Mouse (Mus musculus) megakaryocyte, embryonic 14.5 days (primary cell): Measurements from ENCODE around the gene Il12rb1. TPM values are rescaled to one million over a fixed set of nuclear protein-coding genes. Genes with fewer than 3 reads are reported as not detected.
A peak's percentile ranks its signal among the peaks of the same experiment; 100 is the strongest.

Source experiments
- H3K27me3 ChIP-seq: replicated peaks from 2 replicates; pipeline ENCODE3; 2012; ENCODE audit warnings: inconsistent platforms
- H3K36me3 ChIP-seq: replicated peaks from 2 replicates; pipeline ENCODE3; 2012; ENCODE audit warnings: low read length, inconsistent platforms, mixed read lengths
- H3K4me1 ChIP-seq: 2 replicates; pipeline ENCODE4 v1.6.1; 2012; ENCODE audit warnings: inconsistent platforms
- H3K4me3 ChIP-seq: replicated peaks from 2 replicates; pipeline ENCODE3; 2012; ENCODE audit warnings: moderate library complexity, mild to moderate bottlenecking, inconsistent platforms
- H3K9me3 ChIP-seq: 2 replicates; pipeline ENCODE4 v1.6.1; 2012; ENCODE audit warnings: inconsistent platforms
- FLI1 ChIP-seq: IDR thresholded peaks from 2 replicates; pipeline ENCODE4 v1.6.1; 2012; ENCODE audit warnings: low read length, inconsistent platforms, mixed read lengths
- GATA1 ChIP-seq: IDR thresholded peaks from 3 replicates; pipeline ENCODE4 v1.6.1; 2012; ENCODE audit warnings: mixed read lengths, low read length, inconsistent platforms, borderline replicate concordance
- polyA plus RNA-seq: library from polyadenylated mRNA; stranded (reverse); fragments of >175 nt; gene quantifications from 2 replicates; pipeline ENCODE4 v1.2.3, GENCODE M21; 2012; ENCODE audit warnings: low replicate concordance; ENCODE audit not compliant: insufficient read depth

Il12rb1 gene
- polyA plus RNA-seq, 1 experiment, result 11.1 TPM

DNA sequence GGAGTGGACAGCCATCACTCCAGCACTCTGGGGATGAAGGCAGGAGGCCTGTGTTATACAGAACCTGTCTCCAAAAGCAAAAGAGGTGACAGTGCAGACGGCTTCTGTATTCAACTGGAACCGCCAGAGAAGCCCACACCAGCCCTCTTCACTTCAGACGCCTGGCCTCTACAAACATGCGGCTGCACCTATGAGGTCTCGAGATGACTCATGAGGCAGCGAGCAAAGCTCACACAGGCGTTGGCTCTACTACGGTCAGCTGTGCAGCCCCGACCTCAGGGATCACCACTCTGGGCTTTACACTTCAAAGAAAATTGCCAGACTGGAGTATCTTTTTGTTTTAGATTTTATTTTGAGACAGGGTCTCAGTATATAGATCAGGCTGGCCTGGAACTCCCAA lies 35.4 kb upstream of the Il12rb1 start:
- Histone ChIP-seq H3K4me1 (peaks cover 78% of the 10 kb centered on the region), H3K4me3 (no peak overlapping the region), H3K36me3 (peaks cover 76% of the 10 kb centered on the region), H3K9me3 (no peaks in the 10 kb centered on the region), H3K27me3 (peaks cover 6% of the 10 kb centered on the region)
- no peak for TF ChIP-seq FLI1

DNA sequence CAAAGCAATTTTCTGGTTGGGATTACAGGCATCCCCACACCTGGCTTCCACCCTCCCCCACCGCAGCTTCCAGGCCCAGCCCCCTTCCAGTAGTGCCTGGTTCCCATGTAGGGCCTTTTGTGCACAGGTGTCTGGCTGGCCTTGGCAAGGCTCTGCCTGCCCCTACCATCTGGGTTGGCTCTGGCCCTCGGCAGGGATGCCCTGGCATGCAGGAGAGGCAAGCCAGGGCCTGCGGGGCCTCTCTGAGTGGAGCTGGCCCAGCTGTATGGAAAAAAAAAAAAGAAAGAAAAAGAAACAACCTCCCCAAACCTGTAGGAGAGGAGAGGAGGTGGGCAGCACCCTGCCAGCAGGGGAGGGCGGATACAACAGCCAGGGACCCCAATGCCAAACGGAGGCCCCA lies 34.8 kb upstream of the Il12rb1 start:
- peaks cover 82% of the 10 kb centered on the region for H3K4me1 ChIP-seq

DNA sequence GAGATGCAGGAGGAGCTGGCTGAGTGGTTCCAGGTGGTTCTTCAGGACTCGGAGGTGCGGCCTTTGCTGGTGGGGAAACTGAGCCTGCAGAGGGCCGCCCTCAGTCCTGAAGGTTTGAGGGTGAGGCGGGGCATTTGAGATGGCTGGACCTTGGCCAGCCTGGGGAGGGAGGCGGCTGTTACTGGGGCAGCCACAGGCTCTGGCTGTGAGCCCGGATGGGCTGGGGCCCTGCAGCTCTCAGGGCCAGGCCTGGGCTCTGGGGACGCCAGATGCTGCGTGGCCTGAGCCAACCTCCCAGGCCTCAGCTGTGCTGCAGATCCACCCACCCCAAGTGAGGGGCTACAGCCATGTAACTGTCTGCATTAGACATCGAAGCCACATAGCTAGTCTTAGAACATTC lies 34.4 kb upstream of the Il12rb1 start:
- Histone ChIP-seq H3K4me1 (peaks cover 82% of the 10 kb centered on the region), H3K9me3 (no peaks in the 10 kb centered on the region), H3K4me3 (peak overlapping the region; percentile 4), H3K27me3 (peaks cover 6% of the 10 kb centered on the region), H3K36me3 (peaks cover 76% of the 10 kb centered on the region)
- TF ChIP-seq GATA1, result no peak
- TF ChIP-seq FLI1, result no peak

More for the DNA sequence above, 34.8 kb upstream of the Il12rb1 start:
- Histone ChIP-seq H3K4me3 (no peak overlapping the region), H3K36me3 (peaks cover 76% of the 10 kb centered on the region), H3K27me3 (peaks cover 6% of the 10 kb centered on the region), H3K9me3 (no peaks in the 10 kb centered on the region)
- TF ChIP-seq GATA1, result no peak

DNA sequence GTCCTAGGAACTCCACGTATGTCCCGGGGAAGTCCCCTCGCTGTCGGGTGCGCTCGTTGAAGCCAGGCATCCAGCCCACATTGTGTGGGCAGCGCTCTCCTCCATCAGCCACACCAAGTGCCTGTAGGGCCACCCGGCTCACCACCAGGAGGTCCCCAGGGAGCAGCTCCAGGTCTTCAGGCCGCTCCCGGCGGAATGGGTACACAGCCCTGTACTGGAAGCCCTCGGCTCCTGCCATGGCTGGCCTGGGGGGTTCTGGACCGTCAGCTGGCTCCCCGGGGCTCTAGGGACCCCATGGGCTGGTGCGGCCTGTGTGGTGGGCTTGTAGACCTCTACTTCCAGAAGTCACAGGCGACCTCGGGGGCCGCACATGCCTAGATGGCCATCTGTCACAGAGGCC lies 33.5 kb upstream of the Il12rb1 start:
- no peak for TF ChIP-seq GATA1
- no peak for TF ChIP-seq FLI1
- Histone ChIP-seq H3K27me3 (peaks cover 6% of the 10 kb centered on the region), H3K9me3 (no peaks in the 10 kb centered on the region), H3K4me3 (no peak overlapping the region), H3K36me3 (peaks cover 77% of the 10 kb centered on the region), H3K4me1 (peaks cover 82% of the 10 kb centered on the region)

DNA sequence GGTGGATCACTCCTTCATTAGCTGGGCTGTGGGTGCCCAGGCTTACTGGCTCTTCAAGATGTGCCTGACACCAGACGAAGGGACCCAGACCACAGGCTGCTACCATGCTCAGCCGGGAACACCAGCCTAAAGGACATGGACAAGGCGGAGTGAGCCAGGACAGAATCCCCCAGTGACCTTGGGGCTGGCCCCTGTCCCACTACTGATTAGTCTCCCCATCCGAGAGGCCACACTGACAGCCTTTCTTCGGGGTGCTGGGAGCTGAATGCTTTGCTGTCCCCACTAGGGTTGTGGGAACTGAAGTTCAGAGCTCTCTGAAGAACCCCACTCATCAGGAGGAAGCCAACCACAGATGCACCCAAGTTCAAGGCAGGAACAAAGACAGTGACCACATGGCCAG lies 33.0 kb upstream of the Il12rb1 start:
- peak overlapping the region; percentile 97 for H3K4me3 ChIP-seq
- TF ChIP-seq FLI1 (no peak), GATA1 (no peak)
- peaks cover 77% of the 10 kb centered on the region for H3K36me3 ChIP-seq

DNA sequence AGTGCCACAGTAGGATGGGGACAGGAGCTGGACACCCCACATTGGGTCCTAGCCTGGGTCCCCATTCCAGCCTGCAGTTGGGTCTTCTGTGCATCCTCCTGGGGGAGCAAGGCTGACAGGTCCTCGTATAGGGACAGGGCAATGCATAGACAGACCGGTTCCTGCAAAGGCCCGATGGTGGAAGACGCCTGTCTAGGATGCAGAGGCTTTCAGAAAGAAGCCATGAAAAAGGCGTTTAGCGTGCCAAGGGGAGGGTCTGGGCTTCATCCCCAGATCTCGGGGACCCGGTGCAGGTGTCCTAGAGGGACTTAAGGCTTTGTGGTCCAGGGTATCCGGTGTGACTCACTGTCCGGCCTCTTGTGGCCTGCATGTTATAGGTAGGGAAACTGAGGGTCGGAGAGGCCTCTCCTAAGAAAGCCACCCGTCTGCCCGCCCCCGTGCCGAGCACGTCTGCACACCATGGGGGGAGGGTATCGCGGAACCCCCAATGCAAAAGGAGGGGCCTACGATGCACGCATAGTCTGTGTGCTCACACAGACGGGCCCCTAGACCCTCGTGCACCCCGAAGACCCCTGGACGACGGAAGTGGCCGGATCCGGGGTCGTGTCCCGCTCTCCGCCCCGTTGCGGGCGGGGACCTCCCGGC lies 32.3 kb upstream of the Il12rb1 start:
- H3K4me3 ChIP-seq, result peak overlapping the region; percentile 97
- H3K27me3 ChIP-seq, result peaks cover 4% of the 10 kb centered on the region
- no peaks in the 10 kb centered on the region for H3K9me3 ChIP-seq
- peaks cover 87% of the 10 kb centered on the region for H3K4me1 ChIP-seq
- peaks cover 77% of the 10 kb centered on the region for H3K36me3 ChIP-seq
- TF ChIP-seq FLI1 (no peak), GATA1 (no peak)

More for the DNA sequence above, 33.0 kb upstream of the Il12rb1 start:
- H3K4me1 ChIP-seq, result peaks cover 83% of the 10 kb centered on the region
- peaks cover 6% of the 10 kb centered on the region for H3K27me3 ChIP-seq
- no peaks in the 10 kb centered on the region for H3K9me3 ChIP-seq

DNA sequence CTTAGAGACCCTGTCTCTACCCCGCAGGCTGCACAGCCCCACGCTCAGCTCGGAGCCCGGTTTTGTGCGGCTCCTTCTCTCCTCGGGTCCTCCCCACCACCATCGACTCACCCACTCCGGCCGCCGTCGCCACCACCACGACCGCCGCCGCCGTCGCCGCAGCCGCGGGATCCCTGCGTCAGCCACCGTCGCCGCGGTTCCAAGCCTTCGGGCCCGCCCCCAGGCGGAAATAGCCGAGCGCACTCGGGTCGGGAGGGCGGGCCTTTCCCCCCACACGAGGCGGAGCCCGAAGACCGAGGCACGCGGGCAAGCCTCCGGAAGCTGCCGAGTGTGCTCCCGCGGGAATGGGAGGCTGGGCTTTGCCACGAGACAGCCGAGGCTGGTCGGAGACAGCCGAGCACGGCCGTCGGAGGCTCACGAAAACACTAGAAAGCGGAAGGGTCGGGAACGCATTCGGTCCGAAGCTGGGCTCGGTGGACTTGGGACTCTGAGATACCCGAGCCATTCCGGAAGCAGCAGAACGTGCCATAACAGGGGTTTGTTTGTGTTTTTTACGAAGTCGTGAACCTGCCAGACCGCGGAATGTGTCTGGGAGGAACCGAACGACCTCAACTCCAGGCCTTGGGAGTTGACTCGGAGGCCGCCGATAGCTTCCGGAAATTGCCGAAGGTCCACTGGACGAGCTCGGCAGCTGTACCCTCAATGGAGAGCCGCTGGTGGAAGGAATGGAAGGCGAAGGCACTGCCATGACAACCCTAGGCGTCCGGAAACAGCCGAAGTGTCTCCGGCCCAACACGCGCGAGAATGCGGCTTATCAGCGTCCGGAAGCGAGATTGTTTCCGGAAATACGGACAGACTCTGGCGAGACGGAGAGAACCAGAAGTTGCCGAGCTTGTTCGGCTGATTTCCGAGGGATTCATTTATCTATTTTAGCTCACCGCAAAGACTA lies 31.5 kb upstream of the Il12rb1 start, which contains the start of gene Pik3r2:
TSS of gene Pik3r2 (minus strand) at position 218 of the 949 bp plus-strand sequence.
- H3K4me1 ChIP-seq, result peaks cover 85% of the 10 kb centered on the region

DNA sequence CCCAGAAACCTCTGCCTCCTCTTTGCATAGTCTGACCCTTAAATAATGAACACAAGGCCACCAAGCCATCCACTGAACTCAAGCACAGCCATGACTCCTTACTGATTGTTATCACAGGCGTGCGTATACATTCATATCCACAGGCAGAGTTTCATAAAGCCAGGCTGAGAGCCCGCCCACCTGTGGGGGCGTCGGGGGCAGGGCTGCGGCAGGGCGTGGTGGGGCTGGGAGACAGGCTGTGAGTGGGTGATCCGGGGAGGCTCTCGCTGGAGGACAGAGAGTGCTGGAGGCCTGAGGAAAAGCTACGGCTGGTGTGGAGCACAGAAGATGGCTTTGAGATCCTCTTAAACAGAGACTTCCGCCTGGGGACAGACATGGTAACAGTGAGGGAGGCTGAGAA lies 28.2 kb upstream of the Il12rb1 start:
- peaks cover 67% of the 10 kb centered on the region for H3K4me1 ChIP-seq
- H3K9me3 ChIP-seq, result no peaks in the 10 kb centered on the region
- TF ChIP-seq FLI1, result no peak
- H3K27me3 ChIP-seq, result no peaks in the 10 kb centered on the region
- peaks cover 77% of the 10 kb centered on the region for H3K36me3 ChIP-seq
- H3K4me3 ChIP-seq, result no peak overlapping the region

More for the DNA sequence above, 31.5 kb upstream of the Il12rb1 start, which contains the start of gene Pik3r2:
- Histone ChIP-seq H3K4me3 (peak within 1 kb of the TSS; percentile 97), H3K36me3 (peaks cover 77% of the 10 kb centered on the region), H3K27me3 (no peaks in the 10 kb centered on the region), H3K9me3 (no peaks in the 10 kb centered on the region)
- TF ChIP-seq GATA1 (peak; percentile 91), FLI1 (peak; percentile 83)

DNA sequence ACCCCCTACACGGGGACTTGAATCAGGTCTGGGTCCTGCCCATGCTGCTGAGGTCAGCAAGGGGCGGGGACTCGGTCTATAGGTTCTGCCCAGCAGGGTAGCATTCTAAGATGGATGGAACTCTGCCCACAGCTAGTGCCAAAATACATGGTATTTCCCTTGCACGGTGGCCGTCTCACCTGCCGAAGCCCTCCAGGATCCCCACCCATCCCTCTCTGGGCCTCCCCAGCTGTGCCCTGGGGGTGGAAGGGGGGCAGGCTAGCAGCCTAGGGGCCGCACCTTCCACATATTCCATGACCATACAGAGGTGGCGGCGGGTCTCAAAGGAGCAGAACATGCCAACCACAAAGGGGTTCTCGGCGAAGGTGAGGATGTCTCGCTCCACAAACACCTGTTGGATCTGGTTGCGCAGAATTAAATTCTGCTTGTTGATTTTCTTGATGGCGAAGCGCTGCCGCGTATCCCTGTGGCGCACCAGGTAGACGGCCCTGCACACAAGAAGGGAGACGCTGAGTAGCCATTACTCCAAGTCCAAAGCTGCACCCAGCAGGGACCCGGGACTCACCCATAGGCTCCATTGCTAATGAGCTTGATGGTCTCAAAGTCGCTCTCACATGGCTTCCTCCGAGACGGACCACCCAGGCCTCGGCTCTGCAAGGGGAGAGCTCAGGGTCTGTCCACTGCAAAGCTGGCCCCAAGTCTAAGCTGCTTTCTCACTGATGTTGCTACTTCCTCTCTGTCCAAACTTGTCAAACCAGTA lies 21.8 kb upstream of the Il12rb1 start:
- H3K36me3 ChIP-seq, result peaks cover 99% of the 10 kb centered on the region
- no peaks in the 10 kb centered on the region for H3K27me3 ChIP-seq
- no peak for TF ChIP-seq GATA1
- no peak for TF ChIP-seq FLI1
- no peaks in the 10 kb centered on the region for H3K9me3 ChIP-seq
- no peak overlapping the region for H3K4me3 ChIP-seq
- H3K4me1 ChIP-seq, result peaks cover 58% of the 10 kb centered on the region
